Mouse (Mus musculus): ENCODE results near the gene Cd37.

DNA sequence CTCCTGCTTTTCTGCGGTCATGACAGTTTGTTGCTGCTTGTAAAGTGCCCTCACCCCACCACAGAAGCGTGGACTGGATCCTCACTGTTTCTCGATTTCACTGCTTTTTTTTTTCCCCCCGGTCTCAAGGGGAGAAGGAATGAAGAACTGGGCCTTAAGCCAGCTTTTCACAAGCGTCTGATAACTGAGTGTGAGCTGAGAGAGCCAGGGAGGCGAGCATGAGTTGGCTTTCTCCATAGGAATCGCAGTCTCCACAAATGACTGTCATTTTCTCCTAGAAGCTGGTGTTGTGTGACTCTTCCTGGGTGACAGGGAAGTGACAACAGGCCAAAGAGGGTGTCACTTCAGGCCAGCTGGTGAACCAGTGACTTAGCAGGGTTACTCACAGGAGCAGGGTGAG lies 23.4 kb upstream of the Cd37 start:
- TF ChIP-seq POLR2A (IDR thresholded peaks at IDR 0.05; ENCODE audit: control insufficient read depth, extremely low read depth, insufficient read depth, low read length, poor library complexity) (no peak), CTCF (IDR thresholded peaks at IDR 0.05; ENCODE audit: borderline replicate concordance, control insufficient read depth, extremely low read depth, insufficient read depth, low read length, poor library complexity) (no peak)
